Mouse (Mus musculus) right cerebral cortex, postnatal 36 days (tissue): ENCODE data around the gene Cntrob.

Source experiments
- DNase-seq, 2 experiments: peaks; one replicate each; pipeline ENCODE4 v3.0.0; 2022; ENCODE audit warnings: low spot score in 2 of 2, mixed read lengths in 1 of 2

Cntrob gene

GRCm38 (mm10) chr11:69298231-69298630 is 25.3 kb downstream of the Cntrob start:
- DNase-seq: no peak

- no peak for DNase-seq
Measured at GRCm38 (mm10) chr11:69297799-69298198, 25.8 kb downstream of the Cntrob start.

- DNase-seq: peak in 1 of 2 experiments; percentile 46
Measured at GRCm38 (mm10) chr11:69295286-69295685, 28.3 kb downstream of the Cntrob start.

GRCm38 (mm10) chr11:69291111-69291510 is 32.5 kb downstream of the Cntrob start:
- DNase-seq: no peak

- DNase-seq: no peak
Measured at GRCm38 (mm10) chr11:69277267-69277666, 46.3 kb downstream of the Cntrob start.

- DNase-seq: no peak
Measured at GRCm38 (mm10) chr11:69276081-69276480, 47.5 kb downstream of the Cntrob start.

GRCm38 (mm10) chr11:69275650-69276049 is 47.9 kb downstream of the Cntrob start:
- no peak for DNase-seq

GRCm38 (mm10) chr11:69272122-69272740 is 51.3 kb downstream of the Cntrob start:
- DNase-seq: peak; percentile 32 to 45

- DNase-seq: peak; percentile 48 to 51
Measured at GRCm38 (mm10) chr11:69269575-69269974, 54.0 kb downstream of the Cntrob start.

- DNase-seq: no peak
Measured at GRCm38 (mm10) chr11:69268100-69268499, 55.5 kb downstream of the Cntrob start.

- DNase-seq: no peak
Measured at GRCm38 (mm10) chr11:69267341-69267740, 56.2 kb downstream of the Cntrob start.

- peak; percentile 84 to 90 for DNase-seq
Measured at GRCm38 (mm10) chr11:69266253-69266652, 57.3 kb downstream of the Cntrob start.

- no peak for DNase-seq
Measured at GRCm38 (mm10) chr11:69265410-69265809, 58.2 kb downstream of the Cntrob start.

GRCm38 (mm10) chr11:69264276-69264675 is 59.3 kb downstream of the Cntrob start:
- DNase-seq: no peak

GRCm38 (mm10) chr11:69260111-69260510 is 63.5 kb downstream of the Cntrob start:
- no peak for DNase-seq

- no peak for DNase-seq
Measured at GRCm38 (mm10) chr11:69258287-69258686, 65.3 kb downstream of the Cntrob start.

- DNase-seq: no peak
Measured at GRCm38 (mm10) chr11:69257807-69258206, 65.8 kb downstream of the Cntrob start.

- DNase-seq: no peak
Measured at GRCm38 (mm10) chr11:69257072-69257471, 66.5 kb downstream of the Cntrob start.

GRCm38 (mm10) chr11:69254808-69255207 is 68.8 kb downstream of the Cntrob start:
- no peak for DNase-seq

- DNase-seq: no peak
Measured at GRCm38 (mm10) chr11:69253131-69253530, 70.4 kb downstream of the Cntrob start.

GRCm38 (mm10) chr11:69251953-69252352 is 71.6 kb downstream of the Cntrob start:
- DNase-seq: no peak

- no peak for DNase-seq
Measured at GRCm38 (mm10) chr11:69251135-69251842, 72.3 kb downstream of the Cntrob start.

- no peak for DNase-seq
Measured at GRCm38 (mm10) chr11:69250106-69250505, 73.5 kb downstream of the Cntrob start.
